In the genomic region with DNA sequence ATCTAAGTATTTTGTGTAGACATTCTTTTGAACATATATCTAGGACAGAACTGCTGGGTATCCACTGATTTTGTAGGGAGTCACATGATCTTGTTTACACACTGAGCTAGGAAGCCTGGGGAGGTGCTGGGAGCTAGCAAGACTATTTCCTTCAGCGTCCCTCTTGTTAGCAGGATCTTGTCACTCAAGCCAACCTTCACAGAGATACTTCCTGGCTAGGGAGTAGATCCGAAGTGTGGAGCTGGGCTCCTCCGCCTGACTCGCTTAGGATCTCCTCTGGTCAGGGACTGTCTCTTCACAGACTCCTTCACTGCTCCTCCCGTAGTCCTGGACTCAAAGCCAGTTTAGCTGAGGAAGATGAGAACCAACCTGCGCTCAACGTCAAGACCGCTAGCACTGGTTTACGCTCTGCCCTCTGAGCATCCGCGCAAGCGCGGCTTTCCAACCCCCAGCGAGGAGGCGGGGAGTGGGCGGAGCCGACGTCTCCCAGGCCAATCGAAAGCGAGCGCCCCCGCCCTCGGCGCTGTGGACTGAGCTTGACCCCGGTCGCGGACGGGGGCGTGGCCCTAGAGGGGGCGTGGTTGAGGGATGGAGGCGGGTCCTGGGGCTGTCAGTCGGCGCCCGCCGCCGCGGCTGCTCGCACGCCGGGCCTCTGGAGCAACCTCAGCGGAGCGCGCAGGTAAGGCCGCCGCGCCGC, we compare ENCODE assay signal across 8 mouse cellular contexts. TPM values are rescaled to one million over a fixed set of nuclear protein-coding genes. Genes with fewer than 3 reads are reported as not detected.
DNase-seq lines count a peak whose midpoint lies in the region; ATAC-seq and TF ChIP-seq lines count a peak whose summit lies in the region.

A gene (plus strand): TSS at position 601 of the 697 bp plus-strand sequence.

- peak; percentile 100 for DNase-seq in B cell, adult 2 months
- DNase-seq in brain, embryonic 18.5 days (ENCODE audit: low read depth, low spot score) = peak; percentile 92
- peak; percentile 99 for DNase-seq in heart, embryonic 10.5 days (ENCODE audit: low spot score)
- peak; percentile 97 for DNase-seq in limb, embryonic 14.5 days (ENCODE audit: low spot score)
- peak; percentile 95 to 100 for DNase-seq in spleen, adult 2 months (ENCODE audit: low read depth in 1 of 2, low spot score in 2 of 2)

- peak within 1 kb of the TSS; percentile 60 for H3K4me3 ChIP-seq in erythroblast, embryonic 14.5 days (replicated peaks)
- peak within 1 kb of the TSS; percentile 86 for H3K4me3 ChIP-seq in heart, embryonic 10.5 days
- peak within 1 kb of the TSS; percentile 75 for H3K4me3 ChIP-seq in kidney, embryonic 14.5 days (ENCODE audit: low read length)
- H3K4me3 ChIP-seq in limb, embryonic 14.5 days (replicated peaks; ENCODE audit: low read length) = peak within 1 kb of the TSS; percentile 71
- H3K4me3 ChIP-seq in midbrain, embryonic 16.5 days (ENCODE audit: low read depth, low read length) = peak within 1 kb of the TSS; percentile 76
- peak within 1 kb of the TSS; percentile 69 for H3K4me3 ChIP-seq in spleen, adult 2 months (ENCODE audit: extremely low read depth, insufficient read depth, insufficient read length)

- WGBS in heart, embryonic 10.5 days = under 1% methylated on average over 47 of the region's 47 CpGs
- under 1% methylated on average over 39 of the region's 47 CpGs for WGBS in kidney, embryonic 14.5 days
- under 1% methylated on average over 39 of the region's 47 CpGs for WGBS in limb, embryonic 14.5 days
- WGBS in midbrain, embryonic 16.5 days = under 1% methylated on average over 39 of the region's 47 CpGs
- WGBS in spleen, adult 2 months = under 1% methylated on average over 45 of the region's 47 CpGs

- H3K27ac ChIP-seq in heart, embryonic 10.5 days = peak within 1 kb of the TSS; percentile 67
- H3K27ac ChIP-seq in kidney, embryonic 14.5 days (ENCODE audit: low read depth, low read length) = peak within 1 kb of the TSS; percentile 48; the same call in 1 of the 2 replicates
- H3K27ac ChIP-seq in limb, embryonic 14.5 days (replicated peaks; ENCODE audit: low read depth, low read length) = no peak within 1 kb of the TSS
- peak within 1 kb of the TSS; percentile 80 for H3K27ac ChIP-seq in midbrain, embryonic 16.5 days (ENCODE audit: low read length)
- peak within 1 kb of the TSS; percentile 40; the same call in 1 of the 2 replicates for H3K27ac ChIP-seq in spleen, adult 2 months (ENCODE audit: insufficient read depth, low read length)

- peaks cover 3% of the 10 kb centered on the region; the same call in 1 of the 2 replicates for H3K9me3 ChIP-seq in erythroblast, embryonic 14.5 days (ENCODE audit: control insufficient read depth, low read length)
- H3K9me3 ChIP-seq in heart, embryonic 10.5 days = no peaks in the 10 kb centered on the region
- no peaks in the 10 kb centered on the region for H3K9me3 ChIP-seq in kidney, embryonic 14.5 days (ENCODE audit: control insufficient read depth, low read length)
- H3K9me3 ChIP-seq in limb, embryonic 14.5 days (ENCODE audit: control insufficient read depth, low read length) = no peaks in the 10 kb centered on the region
- no peaks in the 10 kb centered on the region for H3K9me3 ChIP-seq in midbrain, embryonic 16.5 days (replicated peaks; ENCODE audit: control insufficient read depth, low read length, poor library complexity, severe bottlenecking)

- peaks cover 11% of the 10 kb centered on the region for H3K4me1 ChIP-seq in erythroblast, embryonic 14.5 days (ENCODE audit: control insufficient read depth)
- H3K4me1 ChIP-seq in heart, embryonic 10.5 days = peaks cover 10% of the 10 kb centered on the region; the same call in 1 of the 2 replicates
- H3K4me1 ChIP-seq in kidney, embryonic 14.5 days (ENCODE audit: control insufficient read depth, insufficient read depth, low read length) = 0 out of 2 replicates have a peak, but pooled peaks cover under 1% of the 10 kb centered on the region
- H3K4me1 ChIP-seq in limb, embryonic 14.5 days (ENCODE audit: control insufficient read depth, insufficient read depth, low read length) = no peaks in the 10 kb centered on the region
- H3K4me1 ChIP-seq in midbrain, embryonic 16.5 days (ENCODE audit: control insufficient read depth, insufficient read depth, low read length) = peaks cover 10% of the 10 kb centered on the region; the same call in 1 of the 2 replicates
- H3K4me1 ChIP-seq in spleen, adult 2 months (ENCODE audit: control insufficient read depth, insufficient read depth, insufficient read length) = peaks cover 4% of the 10 kb centered on the region

- TF ChIP-seq CTCF in spleen, adult 2 months (IDR thresholded peaks at IDR 0.05; ENCODE audit: extremely low read depth, insufficient read depth, insufficient read length, insufficient replicate concordance) = no peak

- H3K9ac ChIP-seq in kidney, embryonic 14.5 days (ENCODE audit: low read depth, low read length) = peak within 1 kb of the TSS; percentile 61; the same call in 1 of the 2 replicates
- peak within 1 kb of the TSS; percentile 48 for H3K9ac ChIP-seq in limb, embryonic 14.5 days (ENCODE audit: low read depth, low read length, severe bottlenecking)
- H3K9ac ChIP-seq in midbrain, embryonic 16.5 days (ENCODE audit: low read depth, low read length) = peak within 1 kb of the TSS; percentile 73

- H3K4me2 ChIP-seq in kidney, embryonic 14.5 days (replicated peaks; ENCODE audit: low read depth, low read length) = peak within 1 kb of the TSS; percentile 96
- H3K4me2 ChIP-seq in limb, embryonic 14.5 days (replicated peaks; ENCODE audit: low read depth, low read length, severe bottlenecking) = peak within 1 kb of the TSS; percentile 100
- peak within 1 kb of the TSS; percentile 77 for H3K4me2 ChIP-seq in midbrain, embryonic 16.5 days (ENCODE audit: low read length)

- peak; percentile 99 for ATAC-seq in kidney, embryonic 14.5 days (ENCODE audit: low FRiP score, low TSS enrichment)
- peak; percentile 99 for ATAC-seq in limb, embryonic 14.5 days (ENCODE audit: low FRiP score, low read depth)
- peak; percentile 98 for ATAC-seq in midbrain, embryonic 16.5 days

- TF ChIP-seq POLR2A in limb, embryonic 14.5 days (IDR thresholded peaks at IDR 0.05; ENCODE audit: borderline replicate concordance, extremely low read depth, insufficient read depth, insufficient read length) = peak; percentile 44; the same call in 1 of the 2 replicates
- TF ChIP-seq POLR2A in spleen, adult 2 months (IDR thresholded peaks at IDR 0.05; ENCODE audit: low read depth, low read length) = peak; percentile 82

- peaks cover 34% of the 10 kb centered on the region for H3K27me3 ChIP-seq in erythroblast, embryonic 14.5 days (ENCODE audit: control insufficient read depth)
- peaks cover 41% of the 10 kb centered on the region for H3K27me3 ChIP-seq in heart, embryonic 10.5 days (ENCODE audit: insufficient read depth, poor library complexity, severe bottlenecking)
- no peaks in the 10 kb centered on the region; the same call in 1 of the 2 replicates for H3K27me3 ChIP-seq in kidney, embryonic 14.5 days (ENCODE audit: control insufficient read depth, insufficient read depth, low read length)
- peaks cover 10% of the 10 kb centered on the region for H3K27me3 ChIP-seq in limb, embryonic 14.5 days (ENCODE audit: control insufficient read depth, insufficient read depth, low read length)
- peaks cover 3% of the 10 kb centered on the region for H3K27me3 ChIP-seq in midbrain, embryonic 16.5 days (ENCODE audit: control insufficient read depth, insufficient read depth, low read depth, low read length)
- 0 out of 2 replicates have a peak, but pooled peaks cover 3% of the 10 kb centered on the region for H3K27me3 ChIP-seq in spleen, adult 2 months (ENCODE audit: control insufficient read depth, insufficient read depth, low read length)

- no peaks in the 10 kb centered on the region for H3K36me3 ChIP-seq in erythroblast, embryonic 14.5 days (ENCODE audit: control insufficient read depth)
- H3K36me3 ChIP-seq in heart, embryonic 10.5 days = no peaks in the 10 kb centered on the region
- no peaks in the 10 kb centered on the region for H3K36me3 ChIP-seq in kidney, embryonic 14.5 days (ENCODE audit: control insufficient read depth, insufficient read depth, low read length)
- H3K36me3 ChIP-seq in limb, embryonic 14.5 days (ENCODE audit: control insufficient read depth, insufficient read depth, low read length) = no peaks in the 10 kb centered on the region
- no peaks in the 10 kb centered on the region for H3K36me3 ChIP-seq in midbrain, embryonic 16.5 days (ENCODE audit: control insufficient read depth, insufficient read depth, low read length)
- H3K36me3 ChIP-seq in spleen, adult 2 months (ENCODE audit: control insufficient read depth, insufficient read depth, low read length) = no peaks in the 10 kb centered on the region

RNA-seq across cellular contexts. Expression of the gene that starts here (rescaled TPM):
- 0.01 and 0.02 TPM in 2 replicates for polyA plus RNA-seq in erythroblast, embryonic 14.5 days (2012)
- 3.2 and 3.3 TPM in 2 replicates for polyA plus RNA-seq in heart, embryonic 10.5 days (2016; fragmentation: Nextera tagmentation; extraction: Ambion mirVana)
- polyA plus RNA-seq in kidney, embryonic 14.5 days (2014; fragmentation: Nextera tagmentation; extraction: Ambion mirVana) = 6.3 and 6.6 TPM in 2 replicates
- polyA plus RNA-seq in limb, embryonic 14.5 days (2012; rRNA removed) = 3.4 and 3.8 TPM in 2 replicates
- 5.1 and 5.2 TPM in 2 replicates for polyA plus RNA-seq in limb, embryonic 14.5 days (2014; fragmentation: Nextera tagmentation; extraction: Ambion mirVana)
- polyA plus RNA-seq in midbrain, embryonic 16.5 days (2015; fragmentation: Nextera tagmentation; extraction: Ambion mirVana) = 16.0 and 20.2 TPM in 2 replicates
- polyA plus RNA-seq in spleen, adult 2 months (2012; rRNA removed) = 8.7 and 10.4 TPM in 2 replicates
